Mouse (Mus musculus): ENCODE measurements at regions not wholly inside any gene's neighbourhood (a gene's known extent, or its start where the extent isn't known, plus 50 kb on each side); places are given as distances from the start of the nearest gene placed in this dataset.

DNA sequence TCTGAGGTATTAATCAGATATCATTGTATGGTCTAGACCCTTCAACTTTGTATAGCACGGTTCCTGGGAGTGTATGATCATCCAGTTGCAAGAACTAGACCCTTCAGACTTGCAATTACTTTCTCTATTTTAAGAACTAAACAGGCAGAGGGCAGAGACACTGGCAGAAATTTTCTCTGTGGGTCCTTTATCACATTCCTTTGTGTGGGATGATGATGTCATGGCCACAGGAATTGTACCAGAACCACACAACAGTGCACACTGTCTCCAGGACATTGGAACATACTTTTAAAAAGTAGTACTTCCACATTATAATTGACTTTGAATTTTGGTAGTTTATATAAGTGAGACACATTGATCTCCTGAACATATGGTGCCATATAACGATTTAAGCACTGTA lies 674.2 kb downstream of the Rfpl4b start:
- H3K27ac ChIP-seq (ENCODE audit: low read length) = no peak overlapping the region
- no peaks in the 10 kb centered on the region for H3K27me3 ChIP-seq (replicated peaks; ENCODE audit: insufficient read depth, low read length)
- H3K4me1 ChIP-seq (ENCODE audit: insufficient read depth, low read depth, low read length) = no peaks in the 10 kb centered on the region
- H3K9me3 ChIP-seq (ENCODE audit: low read length) = no peaks in the 10 kb centered on the region
- DNase-seq (ENCODE audit: low spot score) = no peak
- H3K36me3 ChIP-seq (ENCODE audit: insufficient read depth, low read length) = no peaks in the 10 kb centered on the region
- no peak overlapping the region for H3K9ac ChIP-seq (replicated peaks; ENCODE audit: low read depth)
- H3K4me3 ChIP-seq (ENCODE audit: low read depth, low read length) = no peak overlapping the region
- TF ChIP-seq CTCF (IDR thresholded peaks at IDR 0.05) (no peak), EP300 (IDR thresholded peaks at IDR 0.05) (no peak)
- WGBS = 77% methylated on average over 2 of the region's 2 CpGs
- no peak for ATAC-seq
- no peak overlapping the region for H3K4me2 ChIP-seq (replicated peaks; ENCODE audit: low read depth, low read length)

DNA sequence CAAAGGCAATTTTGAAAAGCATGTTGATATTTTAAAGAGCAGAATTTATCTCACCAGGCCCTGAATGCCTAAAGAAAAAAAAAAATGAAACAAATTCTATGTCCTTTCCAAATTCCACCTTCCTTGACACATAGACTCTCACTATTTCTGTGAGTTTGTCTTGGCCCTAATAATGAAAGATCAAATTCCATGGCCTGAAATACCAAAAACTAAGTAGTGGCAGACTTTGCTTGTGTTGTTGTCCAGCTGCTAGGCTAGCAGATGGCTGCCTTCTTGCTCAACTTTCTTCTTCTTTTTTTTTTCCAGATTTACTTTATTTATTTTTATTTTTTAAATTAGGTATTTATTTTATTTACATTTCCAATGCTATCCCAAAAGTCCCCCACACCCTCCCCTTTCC lies 682.4 kb downstream of the Rfpl4b start:
- TF ChIP-seq CTCF (IDR thresholded peaks at IDR 0.05) = no peak
- no peak for TF ChIP-seq EP300 (IDR thresholded peaks at IDR 0.05)
- H3K4me3 ChIP-seq (ENCODE audit: low read depth, low read length) = no peak overlapping the region
- no peak for ATAC-seq

DNA sequence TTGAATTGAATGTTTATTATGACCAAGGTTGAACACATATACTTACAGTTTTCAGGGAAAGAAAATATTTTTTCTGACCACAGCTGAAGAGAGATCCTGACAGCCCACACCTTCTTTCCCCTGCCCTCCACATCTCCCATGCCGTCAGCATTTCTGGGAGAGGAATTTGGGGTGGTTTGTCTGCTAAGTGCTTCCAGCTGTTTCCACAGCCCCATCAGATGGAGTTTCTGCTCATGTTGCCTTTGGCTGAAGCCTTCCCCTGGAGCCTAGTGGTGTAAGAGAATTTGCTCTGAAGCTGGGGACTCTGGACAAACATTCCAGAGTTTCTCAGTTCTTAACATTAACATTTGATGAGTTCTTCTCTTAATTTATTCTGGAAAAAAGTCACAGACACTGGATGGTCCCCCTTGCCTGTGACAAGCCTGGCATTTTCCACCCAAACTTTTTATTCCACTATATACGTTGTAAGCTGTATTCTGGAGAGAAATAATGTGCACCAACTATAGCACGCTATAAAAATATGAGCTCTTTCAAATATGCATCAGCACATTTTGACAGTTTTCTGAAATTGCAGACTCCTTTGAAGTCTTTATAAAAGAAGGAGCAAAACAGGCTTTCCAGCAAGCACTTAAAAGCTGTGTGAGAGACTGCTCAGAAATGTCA lies 699.5 kb downstream of the Rfpl4b start:
- Histone ChIP-seq H3K4me1 (ENCODE audit: insufficient read depth, low read depth, low read length) (no peaks in the 10 kb centered on the region), H3K27ac (ENCODE audit: low read length) (no peak overlapping the region), H3K36me3 (ENCODE audit: insufficient read depth, low read length) (no peaks in the 10 kb centered on the region), H3K9ac (replicated peaks; ENCODE audit: low read depth) (no peak overlapping the region), H3K4me3 (ENCODE audit: low read depth, low read length) (no peak overlapping the region), H3K4me2 (replicated peaks; ENCODE audit: low read depth, low read length) (no peak overlapping the region), H3K9me3 (ENCODE audit: low read length) (no peaks in the 10 kb centered on the region), H3K27me3 (replicated peaks; ENCODE audit: insufficient read depth, low read length) (no peaks in the 10 kb centered on the region)
- DNase-seq (ENCODE audit: low spot score) = peak; percentile 30
- TF ChIP-seq CTCF (IDR thresholded peaks at IDR 0.05) (no peak), EP300 (IDR thresholded peaks at IDR 0.05) (no peak)
- ATAC-seq = no peak
- 45% methylated on average over 3 of the region's 3 CpGs for whole genome bisulfite sequencing

More for the DNA sequence above, 682.4 kb downstream of the Rfpl4b start:
- no peaks in the 10 kb centered on the region for H3K36me3 ChIP-seq (ENCODE audit: insufficient read depth, low read length)
- no peak overlapping the region for H3K4me2 ChIP-seq (replicated peaks; ENCODE audit: low read depth, low read length)
- H3K27me3 ChIP-seq (replicated peaks; ENCODE audit: insufficient read depth, low read length) = no peaks in the 10 kb centered on the region
- no peak overlapping the region for H3K27ac ChIP-seq (ENCODE audit: low read length)
- H3K4me1 ChIP-seq (ENCODE audit: insufficient read depth, low read depth, low read length) = no peaks in the 10 kb centered on the region
- no peaks in the 10 kb centered on the region for H3K9me3 ChIP-seq (ENCODE audit: low read length)
- H3K9ac ChIP-seq (replicated peaks; ENCODE audit: low read depth) = no peak overlapping the region
- DNase-seq (ENCODE audit: low spot score) = peak; percentile 18

DNA sequence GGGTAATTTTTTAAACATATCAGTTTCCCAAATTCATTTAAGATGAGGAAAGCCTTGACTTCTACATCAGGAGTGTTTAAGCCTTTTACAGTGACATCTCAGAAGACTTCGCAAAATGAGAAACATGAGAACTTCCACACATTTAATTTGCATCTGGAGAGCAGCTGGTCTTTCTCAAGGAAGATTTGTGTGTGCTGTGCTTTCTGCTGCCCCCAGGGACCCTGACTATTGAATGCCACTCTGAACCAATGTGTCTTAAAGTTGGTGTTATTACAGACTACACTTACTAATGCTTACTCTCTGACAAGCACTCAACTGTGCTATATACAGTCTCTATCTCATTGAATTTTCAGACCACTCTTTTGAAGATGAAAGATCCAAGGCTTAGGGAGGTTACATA lies 703.0 kb downstream of the Rfpl4b start:
- H3K4me1 ChIP-seq (ENCODE audit: insufficient read depth, low read depth, low read length) = no peaks in the 10 kb centered on the region
- H3K27me3 ChIP-seq (replicated peaks; ENCODE audit: insufficient read depth, low read length) = no peaks in the 10 kb centered on the region
- TF ChIP-seq EP300 (IDR thresholded peaks at IDR 0.05) = no peak
- TF ChIP-seq CTCF (IDR thresholded peaks at IDR 0.05) = no peak
- no peak overlapping the region for H3K4me2 ChIP-seq (replicated peaks; ENCODE audit: low read depth, low read length)
- no peak for ATAC-seq
- H3K9ac ChIP-seq (replicated peaks; ENCODE audit: low read depth) = no peak overlapping the region
- no peaks in the 10 kb centered on the region for H3K36me3 ChIP-seq (ENCODE audit: insufficient read depth, low read length)
- no peak overlapping the region for H3K4me3 ChIP-seq (ENCODE audit: low read depth, low read length)
- 85% methylated on average over 1 of the region's 1 CpGs for WGBS
- H3K27ac ChIP-seq (ENCODE audit: low read length) = no peak overlapping the region
- DNase-seq (ENCODE audit: low spot score) = no peak
- no peaks in the 10 kb centered on the region for H3K9me3 ChIP-seq (ENCODE audit: low read length)

DNA sequence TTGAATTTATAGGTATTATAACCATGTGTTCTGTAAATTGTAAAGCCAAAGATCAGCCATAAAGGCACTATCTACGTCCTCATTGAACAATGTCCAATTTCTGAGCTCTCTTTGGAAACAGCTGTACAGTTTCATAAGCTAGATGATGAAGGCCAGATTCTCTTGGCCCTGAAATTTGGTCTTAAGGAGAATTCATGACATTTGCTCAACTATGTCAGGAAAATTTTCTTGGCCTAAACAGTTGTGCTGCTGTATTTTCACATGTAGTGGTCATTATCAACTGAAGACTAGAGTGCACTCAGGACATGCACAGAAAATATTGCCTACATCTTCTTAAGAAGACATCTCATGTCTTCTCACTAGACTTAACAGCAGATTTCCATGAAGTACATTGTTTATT lies 705.1 kb downstream of the Rfpl4b start:
- no peaks in the 10 kb centered on the region for H3K9me3 ChIP-seq (ENCODE audit: low read length)
- H3K27ac ChIP-seq (ENCODE audit: low read length) = no peak overlapping the region
- ATAC-seq = no peak
- TF ChIP-seq CTCF (IDR thresholded peaks at IDR 0.05) (no peak), EP300 (IDR thresholded peaks at IDR 0.05) (no peak)
- no peak overlapping the region for H3K4me2 ChIP-seq (replicated peaks; ENCODE audit: low read depth, low read length)
- no peak overlapping the region for H3K4me3 ChIP-seq (ENCODE audit: low read depth, low read length)
- no peaks in the 10 kb centered on the region for H3K4me1 ChIP-seq (ENCODE audit: insufficient read depth, low read depth, low read length)
- peak; percentile 6 for DNase-seq (ENCODE audit: low spot score)
- no peaks in the 10 kb centered on the region for H3K27me3 ChIP-seq (replicated peaks; ENCODE audit: insufficient read depth, low read length)
- 43% methylated on average over 1 of the region's 1 CpGs for WGBS
- no peak overlapping the region for H3K9ac ChIP-seq (replicated peaks; ENCODE audit: low read depth)
- no peaks in the 10 kb centered on the region for H3K36me3 ChIP-seq (ENCODE audit: insufficient read depth, low read length)

DNA sequence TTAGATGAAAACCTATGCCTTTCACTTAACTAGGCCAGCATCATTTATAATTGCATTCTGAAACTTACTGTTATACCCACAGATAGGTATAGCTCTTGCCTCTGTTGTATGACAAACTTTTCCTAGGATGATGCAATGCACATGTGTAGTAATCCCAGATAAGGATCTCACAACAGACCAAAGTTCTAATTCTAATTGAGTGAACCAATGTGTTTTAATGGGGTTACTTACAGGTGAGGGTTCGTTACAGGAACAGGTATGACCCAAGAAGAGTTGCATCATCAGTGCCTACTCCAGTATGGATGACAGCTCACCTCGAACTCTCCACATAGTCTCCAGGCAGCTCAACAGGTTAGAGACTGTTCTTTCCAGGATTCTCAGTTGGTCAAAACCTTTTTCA lies 707.4 kb downstream of the Rfpl4b start:
- H3K36me3 ChIP-seq (ENCODE audit: insufficient read depth, low read length) = no peaks in the 10 kb centered on the region
- no peaks in the 10 kb centered on the region for H3K9me3 ChIP-seq (ENCODE audit: low read length)
- TF ChIP-seq CTCF (IDR thresholded peaks at IDR 0.05) (no peak), EP300 (IDR thresholded peaks at IDR 0.05) (no peak)
- WGBS = 72% methylated on average over 2 of the region's 2 CpGs
- no peak overlapping the region for H3K9ac ChIP-seq (replicated peaks; ENCODE audit: low read depth)
- no peak for ATAC-seq
- H3K27ac ChIP-seq (ENCODE audit: low read length) = no peak overlapping the region
- H3K4me1 ChIP-seq (ENCODE audit: insufficient read depth, low read depth, low read length) = no peaks in the 10 kb centered on the region
- DNase-seq (ENCODE audit: low spot score) = no peak
- no peak overlapping the region for H3K4me2 ChIP-seq (replicated peaks; ENCODE audit: low read depth, low read length)
- H3K4me3 ChIP-seq (ENCODE audit: low read depth, low read length) = no peak overlapping the region
- H3K27me3 ChIP-seq (replicated peaks; ENCODE audit: insufficient read depth, low read length) = no peaks in the 10 kb centered on the region

DNA sequence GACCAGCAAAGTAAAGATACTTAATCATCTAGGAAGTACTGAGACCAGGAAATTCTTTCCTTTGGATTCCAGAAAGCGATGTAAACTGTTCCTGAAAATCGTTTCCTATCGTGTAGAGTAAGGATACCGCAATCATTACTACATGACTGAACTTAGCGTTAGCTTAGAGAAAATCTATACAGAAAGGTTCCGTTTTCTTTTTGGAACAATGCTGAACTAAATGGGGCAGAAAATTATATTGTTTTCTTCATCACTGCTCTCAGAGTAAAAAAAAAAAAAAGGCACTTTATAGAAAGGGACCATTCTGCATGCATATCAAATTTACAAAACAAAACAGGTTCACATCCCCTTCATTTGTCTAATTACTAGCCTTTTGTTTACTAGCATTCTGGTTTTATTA lies 713.0 kb downstream of the Rfpl4b start:
- Histone ChIP-seq H3K4me3 (ENCODE audit: low read depth, low read length) (no peak overlapping the region), H3K4me2 (replicated peaks; ENCODE audit: low read depth, low read length) (no peak overlapping the region), H3K27ac (ENCODE audit: low read length) (no peak overlapping the region), H3K36me3 (ENCODE audit: insufficient read depth, low read length) (no peaks in the 10 kb centered on the region), H3K9ac (replicated peaks; ENCODE audit: low read depth) (no peak overlapping the region), H3K9me3 (ENCODE audit: low read length) (no peaks in the 10 kb centered on the region), H3K4me1 (ENCODE audit: insufficient read depth, low read depth, low read length) (no peaks in the 10 kb centered on the region), H3K27me3 (replicated peaks; ENCODE audit: insufficient read depth, low read length) (no peaks in the 10 kb centered on the region)
- DNase-seq (ENCODE audit: low spot score) = no peak
- no peak for TF ChIP-seq EP300 (IDR thresholded peaks at IDR 0.05)
- no peak for TF ChIP-seq CTCF (IDR thresholded peaks at IDR 0.05)
- WGBS = 78% methylated on average over 6 of the region's 6 CpGs
- ATAC-seq = no peak
